Mouse (Mus musculus) heart, embryonic 14.5 days (tissue): ENCODE results near the gene Gdf7. TPM values are rescaled to one million over a fixed set of nuclear protein-coding genes. Genes with fewer than 3 reads are reported as not detected.

Source experiments
- ATAC-seq: fragments of 200-750 bp; cut with Nextera tagmentation; 2 replicates; pipeline ENCODE4 v1.8.0; 2017; ENCODE audit warnings: low read depth, moderate TSS enrichment; ENCODE audit not compliant: insufficient number of reproducible peaks, insufficient read depth, low FRiP score
- H3K27ac ChIP-seq, 2 experiments: fragments of 200-500 bp in 1 of 2; fragments of 300-500 bp in 1 of 2; sonication (generic) in 1 of 2; replicated peaks in 1 of 2; 2 replicates each; pipeline ENCODE4 v1.5.1; 2012 to 2014; ENCODE audit warnings: low read depth in 2 of 2, low read length in 2 of 2, control low read depth in 1 of 2, mild to moderate bottlenecking in 1 of 2, mixed read lengths in 1 of 2; ENCODE audit not compliant: control insufficient read depth in 1 of 2, insufficient read depth in 1 of 2
- H3K27me3 ChIP-seq: fragments of 300-500 bp; sonication (generic); 2 replicates; pipeline ENCODE4 v1.6.1; 2014; ENCODE audit warnings: mild to moderate bottlenecking, low read length, control low read depth; ENCODE audit not compliant: control insufficient read depth, insufficient read depth
- H3K36me3 ChIP-seq: fragments of 300-500 bp; sonication (generic); 2 replicates; pipeline ENCODE4 v1.6.1; 2014; ENCODE audit warnings: mild to moderate bottlenecking, control low read depth, low read length, mixed read lengths; ENCODE audit not compliant: control insufficient read depth, insufficient read depth
- H3K4me1 ChIP-seq, 2 experiments: fragments of 200-500 bp in 1 of 2; fragments of 300-500 bp in 1 of 2; sonication (generic) in 1 of 2; 2 replicates each; pipeline ENCODE4 v1.6.1; 2012 to 2014; ENCODE audit warnings: low read length in 2 of 2, control low read depth in 1 of 2, mixed read lengths in 1 of 2; ENCODE audit not compliant: control insufficient read depth in 2 of 2, insufficient read depth in 2 of 2
- H3K4me2 ChIP-seq: fragments of 300-500 bp; sonication (generic); 2 replicates; pipeline ENCODE4 v1.6.1; 2014; ENCODE audit warnings: mild to moderate bottlenecking, low read length
- H3K4me3 ChIP-seq, 2 experiments: fragments of 200-500 bp in 1 of 2; fragments of 300-500 bp in 1 of 2; sonication (generic) in 1 of 2; 2 replicates each; pipeline ENCODE4 v1.5.1; 2012 to 2014; ENCODE audit warnings: low read length in 2 of 2, mild to moderate bottlenecking in 2 of 2, control low read depth in 1 of 2, low read depth in 1 of 2, moderate library complexity in 1 of 2; ENCODE audit not compliant: control insufficient read depth in 1 of 2, insufficient read depth in 1 of 2
- H3K9ac ChIP-seq: fragments of 300-500 bp; sonication (generic); 2 replicates; pipeline ENCODE4 v1.6.1; 2014; ENCODE audit warnings: mild to moderate bottlenecking, low read length
- H3K9me3 ChIP-seq: fragments of 300-500 bp; sonication (generic); 2 replicates; pipeline ENCODE4 v1.6.1; 2016; ENCODE audit warnings: low read length, control low read depth; ENCODE audit not compliant: control insufficient read depth
- WGBS: fragments of 180-500 bp; shearing (Covaris S2); extraction: QIAGEN DNeasy Blood & Tissue Kit; methylation state at CpG from one replicate; pipeline ENCODE4 v1.1.7; 2014; 5-methylcytosine and 5-hydroxymethylcytosine counted together
- polyA plus RNA-seq: library from polyadenylated mRNA; unstranded; fragments of >200 nt; fragmentation: Nextera tagmentation; extraction: Ambion mirVana; gene quantifications from 2 replicates; pipeline ENCODE4 v1.2.1, GENCODE M21; 2014

The Gdf7 gene
- polyA plus RNA-seq, 1 experiment from 2014 or later = not detected

- no peaks in the 10 kb centered on the region for H3K9me3 ChIP-seq
- peak overlapping the region; percentile 64 for H3K9ac ChIP-seq
- no peaks in the 10 kb centered on the region for H3K36me3 ChIP-seq
- ATAC-seq = no peak
- H3K4me3 ChIP-seq = peak overlapping the region; percentile 34 to 57
- 7% methylated on average over 46 of the region's 46 CpGs for WGBS
- peaks cover 10 to 25% of the 10 kb centered on the region in 2 experiments for H3K4me1 ChIP-seq
- H3K27ac ChIP-seq = no peak overlapping the region
- peaks cover 97% of the 10 kb centered on the region for H3K27me3 ChIP-seq
- peak overlapping the region; percentile 89 for H3K4me2 ChIP-seq
Measured at GRCm38 (mm10) chr12:8301011-8301814, 541 bp downstream of the Gdf7 start.

- Histone ChIP-seq H3K4me3 (no peak overlapping the region), H3K36me3 (no peaks in the 10 kb centered on the region), H3K4me2 (no peak overlapping the region), H3K27me3 (peaks cover 96% of the 10 kb centered on the region), H3K9ac (no peak overlapping the region), H3K9me3 (no peaks in the 10 kb centered on the region), H3K4me1 (peaks cover 10 to 25% of the 10 kb centered on the region in 2 experiments), H3K27ac (no peak overlapping the region)
- no peak for ATAC-seq
- WGBS = 71% methylated on average over 5 of the region's 5 CpGs
Measured at GRCm38 (mm10) chr12:8300521-8300920, 1.2 kb downstream of the Gdf7 start.

GRCm38 (mm10) chr12:8300111-8300480 lies 1.7 kb downstream of the Gdf7 start:
- H3K36me3 ChIP-seq = no peaks in the 10 kb centered on the region
- H3K9ac ChIP-seq = no peak overlapping the region
- 53% methylated on average over 10 of the region's 10 CpGs for WGBS
- no peak overlapping the region for H3K27ac ChIP-seq
- H3K4me3 ChIP-seq = no peak overlapping the region
- H3K9me3 ChIP-seq = no peaks in the 10 kb centered on the region
- peaks cover 10 to 25% of the 10 kb centered on the region in 2 experiments for H3K4me1 ChIP-seq
- H3K27me3 ChIP-seq = peaks cover 95% of the 10 kb centered on the region
- no peak for ATAC-seq
- H3K4me2 ChIP-seq = peak overlapping the region; percentile 79; the same call in 1 of the 2 replicates

- Histone ChIP-seq H3K4me2 (peak overlapping the region; percentile 79), H3K36me3 (no peaks in the 10 kb centered on the region), H3K9me3 (no peaks in the 10 kb centered on the region), H3K27me3 (peaks cover 94% of the 10 kb centered on the region), H3K9ac (no peak overlapping the region), H3K27ac (no peak overlapping the region), H3K4me1 (peaks cover 10 to 25% of the 10 kb centered on the region in 2 experiments), H3K4me3 (peak overlapping the region; percentile 14 to 46)
- ATAC-seq = no peak
- WGBS = 11% methylated on average over 34 of the region's 34 CpGs
Measured at GRCm38 (mm10) chr12:8299143-8300110, 2.3 kb downstream of the Gdf7 start.

GRCm38 (mm10) chr12:8298361-8299142 lies 3.2 kb downstream of the Gdf7 start:
- peaks cover 93% of the 10 kb centered on the region for H3K27me3 ChIP-seq
- 2% methylated on average over 85 of the region's 85 CpGs for WGBS
- peak overlapping the region; percentile 48; the same call in 1 of the 2 replicates for H3K9ac ChIP-seq
- H3K4me1 ChIP-seq = peaks cover 10 to 25% of the 10 kb centered on the region in 2 experiments
- no peaks in the 10 kb centered on the region for H3K9me3 ChIP-seq
- no peaks in the 10 kb centered on the region for H3K36me3 ChIP-seq
- H3K27ac ChIP-seq = no peak overlapping the region
- peak overlapping the region; percentile 39 to 46 for H3K4me3 ChIP-seq
- H3K4me2 ChIP-seq = peak overlapping the region; percentile 79
- ATAC-seq = no peak

- no peak for ATAC-seq
- WGBS = 10% methylated on average over 34 of the region's 34 CpGs
- Histone ChIP-seq H3K9ac (0 out of 2 replicates have a peak overlapping the region, but pooled peaks have one; percentile 48), H3K4me3 (peak overlapping the region; percentile 35 to 46), H3K4me1 (peaks cover 10 to 25% of the 10 kb centered on the region in 2 experiments), H3K27me3 (peaks cover 85% of the 10 kb centered on the region), H3K36me3 (no peaks in the 10 kb centered on the region), H3K9me3 (no peaks in the 10 kb centered on the region), H3K27ac (no peak overlapping the region), H3K4me2 (peak overlapping the region; percentile 79)
Measured at GRCm38 (mm10) chr12:8297586-8298214, 4.1 kb downstream of the Gdf7 start.
